Mouse (Mus musculus) liver, embryonic 13.5 days (tissue): ENCODE measurements around the gene Zswim1. TPM values are rescaled to one million over a fixed set of nuclear protein-coding genes. Genes with fewer than 3 reads are reported as not detected.
"Not testable (repeated sequence)": the region's sequence is repeated elsewhere in the genome, so short reads cannot be mapped to it uniquely, and the experiment has no call there.

Source experiments
- ATAC-seq: fragments of 200-750 bp; cut with Nextera tagmentation; 2 replicates; pipeline ENCODE4 v1.8.0; 2017; ENCODE audit warnings: low read depth, mild to moderate bottlenecking, moderate number of reproducible peaks, moderate library complexity
- DNase-seq: peaks from one replicate; pipeline ENCODE4 v3.0.0; 2022
- H3K27ac ChIP-seq: fragments of 300-500 bp; sonication (generic); 2 replicates; pipeline ENCODE4 v1.5.1; 2015; ENCODE audit warnings: moderate library complexity, mild to moderate bottlenecking, inconsistent platforms
- H3K27me3 ChIP-seq: fragments of 300-500 bp; sonication (generic); 2 replicates; pipeline ENCODE4 v1.6.1; 2015; ENCODE audit warnings: mild to moderate bottlenecking, inconsistent platforms
- H3K36me3 ChIP-seq: fragments of 300-500 bp; sonication (generic); 2 replicates; pipeline ENCODE4 v1.6.1; 2015; ENCODE audit warnings: mild to moderate bottlenecking, inconsistent platforms
- H3K4me1 ChIP-seq: fragments of 300-500 bp; sonication (generic); replicated peaks from 2 replicates; pipeline ENCODE4 v1.6.1; 2015; ENCODE audit warnings: inconsistent platforms
- H3K4me2 ChIP-seq: fragments of 300-500 bp; sonication (generic); 2 replicates; pipeline ENCODE4 v1.6.1; 2015; ENCODE audit warnings: inconsistent platforms, mild to moderate bottlenecking, moderate library complexity
- H3K4me3 ChIP-seq: fragments of 300-500 bp; sonication (generic); replicated peaks from 2 replicates; pipeline ENCODE4 v1.5.1; 2015; ENCODE audit warnings: mild to moderate bottlenecking, inconsistent platforms
- H3K9ac ChIP-seq: fragments of 300-500 bp; sonication (generic); 2 replicates; pipeline ENCODE4 v1.6.1; 2015; ENCODE audit warnings: mild to moderate bottlenecking, inconsistent platforms
- H3K9me3 ChIP-seq: fragments of 300-500 bp; sonication (generic); replicated peaks from 2 replicates; pipeline ENCODE4 v1.6.1; 2016; ENCODE audit warnings: inconsistent platforms
- WGBS: fragments of 180-500 bp; shearing (Covaris S2); methylation state at CpG from one replicate; pipeline ENCODE4 v1.1.7; 2015; ENCODE audit not compliant: insufficient replicate concordance; 5-methylcytosine and 5-hydroxymethylcytosine counted together
- polyA plus RNA-seq: library from polyadenylated mRNA; unstranded; fragments of >200 nt; fragmentation: Nextera tagmentation; extraction: Ambion mirVana; gene quantifications from 2 replicates; pipeline ENCODE4 v1.2.1, GENCODE M21; 2015

Zswim1 gene
- polyA plus RNA-seq, 1 experiment from 2014 or later, result 6.2 TPM

- H3K9me3 ChIP-seq, result no peaks in the 10 kb centered on the region
- H3K27me3 ChIP-seq, result no peaks in the 10 kb centered on the region
- peak overlapping the region; percentile 83 for H3K27ac ChIP-seq
- 60% methylated on average over 16 of the region's 16 CpGs for WGBS
- peaks cover 34% of the 10 kb centered on the region for H3K4me1 ChIP-seq
- H3K4me2 ChIP-seq, result peak overlapping the region; percentile 97
- ATAC-seq (no peak), DNase-seq (no peak)
- H3K4me3 ChIP-seq, result peak overlapping the region; percentile 75
- H3K36me3 ChIP-seq, result peaks cover 18% of the 10 kb centered on the region
- peak overlapping the region; percentile 82 for H3K9ac ChIP-seq
Observed at GRCm38 (mm10) chr2:164832032-164832747, 9.7 kb downstream of the Zswim1 start.

- H3K4me1 ChIP-seq, result peaks cover 27% of the 10 kb centered on the region
- no peaks in the 10 kb centered on the region for H3K27me3 ChIP-seq
- H3K9ac ChIP-seq, result peak within 1 kb of the TSS; percentile 82
- peaks cover 18% of the 10 kb centered on the region for H3K36me3 ChIP-seq
- WGBS, result 1% methylated on average over 35 of the region's 35 CpGs
- peak within 1 kb of the TSS; percentile 83 for H3K27ac ChIP-seq
- H3K9me3 ChIP-seq, result no peaks in the 10 kb centered on the region
- ATAC-seq, result peak; percentile 75
- peak within 1 kb of the TSS; percentile 75 for H3K4me3 ChIP-seq
- peak; percentile 70 for DNase-seq
- peak within 1 kb of the TSS; percentile 97 for H3K4me2 ChIP-seq
Observed at GRCm38 (mm10) chr2:164832748-164833301, 10.3 kb downstream of the Zswim1 start, which contains the start of gene Ctsa. TSS of gene Ctsa (plus strand) at chr2:164832873.

- Histone ChIP-seq H3K9me3 (no peaks in the 10 kb centered on the region), H3K9ac (peak within 1 kb of the TSS; percentile 82), H3K4me3 (peak within 1 kb of the TSS; percentile 75), H3K36me3 (peaks cover 22% of the 10 kb centered on the region), H3K27me3 (no peaks in the 10 kb centered on the region), H3K4me1 (peaks cover 27% of the 10 kb centered on the region), H3K4me2 (peak within 1 kb of the TSS; percentile 97), H3K27ac (peak within 1 kb of the TSS; percentile 83)
- under 1% methylated on average over 31 of the region's 31 CpGs for WGBS
- peak; percentile 59 for ATAC-seq
- DNase-seq, result peak; percentile 77
Observed at GRCm38 (mm10) chr2:164833314-164833959, 11.0 kb downstream of the Zswim1 start, which contains the start of gene Neurl2. TSS of gene Neurl2 (minus strand) at chr2:164833456.

- Histone ChIP-seq H3K4me2 (peak overlapping the region; percentile 97), H3K4me3 (peak overlapping the region; percentile 75), H3K4me1 (peaks cover 27% of the 10 kb centered on the region), H3K27me3 (no peaks in the 10 kb centered on the region), H3K36me3 (peaks cover 33% of the 10 kb centered on the region), H3K9me3 (no peaks in the 10 kb centered on the region), H3K9ac (peak overlapping the region; percentile 82), H3K27ac (peak overlapping the region; percentile 83; the same call in 1 of the 2 replicates)
- DNase-seq (no peak), ATAC-seq (no peak)
- 44% methylated on average over 8 of the region's 8 CpGs for WGBS
Observed at GRCm38 (mm10) chr2:164834531-164834930, 12.0 kb downstream of the Zswim1 start.

- no peaks in the 10 kb centered on the region for H3K9me3 ChIP-seq
- H3K27me3 ChIP-seq, result no peaks in the 10 kb centered on the region
- 92% methylated on average over 4 of the region's 4 CpGs for WGBS
- H3K27ac ChIP-seq, result no peak overlapping the region
- ATAC-seq (no peak), DNase-seq (no peak)
- peaks cover 27% of the 10 kb centered on the region for H3K4me1 ChIP-seq
- peak overlapping the region; percentile 97 for H3K4me2 ChIP-seq
- peak overlapping the region; percentile 82; the same call in 1 of the 2 replicates for H3K9ac ChIP-seq
- H3K4me3 ChIP-seq, result peak overlapping the region; percentile 75; the same call in 1 of the 2 replicates
- H3K36me3 ChIP-seq, result peaks cover 40% of the 10 kb centered on the region
Observed at GRCm38 (mm10) chr2:164835164-164835563, 12.7 kb downstream of the Zswim1 start.

GRCm38 (mm10) chr2:164845782-164846181, 23.3 kb downstream of the Zswim1 start:
- Histone ChIP-seq H3K36me3 (no peaks in the 10 kb centered on the region), H3K27me3 (no peaks in the 10 kb centered on the region), H3K4me2 (no peak overlapping the region), H3K9me3 (no peaks in the 10 kb centered on the region), H3K9ac (no peak overlapping the region), H3K4me3 (no peak overlapping the region), H3K4me1 (no peaks in the 10 kb centered on the region), H3K27ac (no peak overlapping the region)
- 35% methylated on average over 3 of the region's 3 CpGs for WGBS
- DNase-seq, result no peak
- no peak for ATAC-seq

- WGBS, result 77% methylated on average over 8 of the region's 8 CpGs
- DNase-seq, result no peak
- H3K27me3 ChIP-seq, result peaks cover 31% of the 10 kb centered on the region
- no peak for ATAC-seq
- no peak overlapping the region for H3K9ac ChIP-seq
- no peak overlapping the region for H3K27ac ChIP-seq
- no peak overlapping the region for H3K4me2 ChIP-seq
- H3K4me1 ChIP-seq, result no peaks in the 10 kb centered on the region
- H3K4me3 ChIP-seq, result no peak overlapping the region
- no peaks in the 10 kb centered on the region for H3K9me3 ChIP-seq
- H3K36me3 ChIP-seq, result no peaks in the 10 kb centered on the region
Observed at GRCm38 (mm10) chr2:164850061-164850460, 27.6 kb downstream of the Zswim1 start.

- not testable (repeated sequence) for DNase-seq, H3K4me2 ChIP-seq, H3K4me3 ChIP-seq, H3K27ac ChIP-seq, ATAC-seq, H3K36me3 ChIP-seq, H3K9ac ChIP-seq, H3K9me3 ChIP-seq
- peaks cover 34% of the 10 kb centered on the region for H3K4me1 ChIP-seq
- peaks cover 81% of the 10 kb centered on the region for H3K27me3 ChIP-seq
- 74% methylated on average over 5 of the region's 5 CpGs for WGBS
Observed at GRCm38 (mm10) chr2:164855572-164855971, 33.1 kb downstream of the Zswim1 start.

- no peaks in the 10 kb centered on the region for H3K9me3 ChIP-seq
- peak overlapping the region; percentile 70 for H3K4me2 ChIP-seq
- no peak overlapping the region for H3K27ac ChIP-seq
- peaks cover 83% of the 10 kb centered on the region for H3K27me3 ChIP-seq
- peak overlapping the region; percentile 51 for H3K4me3 ChIP-seq
- WGBS, result 2% methylated on average over 42 of the region's 42 CpGs
- H3K4me1 ChIP-seq, result peaks cover 35% of the 10 kb centered on the region
- no peak for ATAC-seq
- DNase-seq, result no peak
- H3K9ac ChIP-seq, result no peak overlapping the region
- H3K36me3 ChIP-seq, result no peaks in the 10 kb centered on the region
Observed at GRCm38 (mm10) chr2:164856309-164857100, 34.0 kb downstream of the Zswim1 start.

GRCm38 (mm10) chr2:164857101-164857821, 34.8 kb downstream of the Zswim1 start, which contains the start of gene Pltp:
TSS of gene Pltp (minus strand) at chr2:164857711.
- Histone ChIP-seq H3K9ac (0 out of 2 replicates have a peak within 1 kb of the TSS, but pooled peaks have one; percentile 13), H3K4me3 (peak within 1 kb of the TSS; percentile 51), H3K4me1 (peaks cover 40% of the 10 kb centered on the region), H3K4me2 (peak within 1 kb of the TSS; percentile 70), H3K27ac (no peak within 1 kb of the TSS), H3K36me3 (no peaks in the 10 kb centered on the region), H3K9me3 (no peaks in the 10 kb centered on the region), H3K27me3 (peaks cover 78% of the 10 kb centered on the region)
- under 1% methylated on average over 47 of the region's 47 CpGs for WGBS
- DNase-seq, result no peak
- ATAC-seq, result no peak
